Mouse (Mus musculus) megakaryocyte, embryonic 14.5 days (primary cell): ENCODE results near the gene Dnajc16.

Source experiments
- FLI1 ChIP-seq: IDR thresholded peaks from 2 replicates; pipeline ENCODE4 v1.6.1; 2012; ENCODE audit warnings: low read length, inconsistent platforms, mixed read lengths
- GATA1 ChIP-seq: IDR thresholded peaks from 3 replicates; pipeline ENCODE4 v1.6.1; 2012; ENCODE audit warnings: mixed read lengths, low read length, inconsistent platforms, borderline replicate concordance

DNA sequence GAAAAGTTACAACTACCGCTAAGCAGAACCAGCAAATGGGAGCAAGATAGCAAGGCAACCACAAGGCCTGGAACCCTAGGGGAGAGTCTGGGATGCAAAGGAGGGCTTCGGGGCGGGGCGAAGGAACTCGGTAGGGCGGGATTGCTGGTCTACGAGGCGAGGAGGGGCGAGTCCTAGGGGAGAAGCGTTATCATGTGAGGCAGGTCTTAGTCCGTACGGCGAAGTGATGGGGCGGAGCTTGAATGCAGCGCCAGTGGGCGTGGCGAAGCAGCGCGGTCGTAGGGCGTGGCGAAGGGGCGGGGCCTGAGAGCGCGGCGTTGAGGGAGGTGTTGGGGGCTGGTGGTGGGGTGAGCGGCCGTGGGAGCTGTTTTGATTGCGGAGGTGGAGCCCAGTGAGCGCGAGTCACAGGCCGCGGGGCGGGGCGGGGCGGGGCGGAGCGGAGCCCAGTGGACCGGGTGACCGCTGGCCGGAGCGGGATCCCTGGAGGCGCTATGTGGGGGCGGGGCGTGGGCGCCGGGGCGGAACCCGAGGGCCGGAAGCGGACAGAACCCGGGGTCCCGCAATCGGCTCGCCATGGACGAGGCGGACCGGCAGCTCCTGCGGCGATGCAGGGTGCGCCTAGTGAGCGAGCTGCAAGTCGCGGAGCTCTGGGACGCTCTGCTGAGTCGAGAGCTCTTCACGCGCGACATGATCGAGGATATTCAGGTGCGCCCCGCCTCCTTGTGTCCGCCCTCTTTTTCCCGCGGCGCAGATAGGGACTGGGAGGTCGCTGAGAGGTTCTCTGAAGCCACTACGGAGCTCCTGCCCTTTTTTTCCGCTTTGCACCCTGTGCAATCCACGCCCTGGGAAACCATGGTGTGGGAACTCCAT is 2.8 kb upstream of the Dnajc16 start, which contains the start of gene Casp9:
- TF ChIP-seq FLI1 (no peak), GATA1 (no peak)
